10 mouse cellular contexts compared by ENCODE assay signal in the genomic region with DNA sequence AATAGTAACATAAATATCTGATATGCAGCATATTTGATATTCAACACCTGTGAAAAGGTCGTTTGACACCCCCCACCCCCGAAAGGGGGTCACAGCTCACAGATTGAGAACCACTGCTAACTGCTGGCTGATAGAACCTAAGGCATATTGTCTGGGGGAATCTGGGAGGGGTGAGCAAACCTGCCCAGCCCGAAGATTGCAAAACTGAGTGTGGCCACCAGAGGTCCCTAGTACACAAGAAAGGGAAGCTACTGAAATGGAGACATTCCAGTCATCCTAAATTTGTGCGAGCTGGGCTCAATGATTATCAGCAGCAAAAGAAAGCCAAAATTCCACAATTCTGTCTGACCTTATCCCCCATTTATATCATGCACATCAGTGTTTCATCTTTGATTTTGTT. TPM values are rescaled to one million over a fixed set of nuclear protein-coding genes. Genes with fewer than 3 reads are reported as not detected.
DNase-seq lines count a peak whose midpoint lies in the region; ATAC-seq and TF ChIP-seq lines count a peak whose summit lies in the region.
"Had no signal": no experiment of that assay in that cellular context is flagged by ENCODE, and none has a peak within 500 bp of the region (broad histone marks: within the 10 kb centered on the region; RNA-seq: fewer than 3 reads in every experiment).

No protein-coding gene starts in this region.

- no peaks in the 10 kb centered on the region for H3K36me3 ChIP-seq in ES-Bruce4 (ENCODE audit: control insufficient read depth, insufficient read depth, low read length, poor library complexity, severe bottlenecking)
- H3K36me3 ChIP-seq in midbrain, embryonic 13.5 days: no peaks in the 10 kb centered on the region
- H3K36me3 ChIP-seq in spleen, adult 2 months (ENCODE audit: control insufficient read depth, insufficient read depth, low read length): no peaks in the 10 kb centered on the region

- intact Hi-C loops in heart, postnatal 36 days (cut with DNase I): loop anchor here (1.0 kb wide), 1 partner anchor 27 kb away; no protein-coding TSS in a partner anchor

- H3K27ac ChIP-seq in ES-Bruce4 (ENCODE audit: insufficient read depth, low read length): no peak overlapping the region
- no peak overlapping the region for H3K27ac ChIP-seq in midbrain, embryonic 13.5 days
- H3K27ac ChIP-seq in spleen, adult 2 months (ENCODE audit: insufficient read depth, low read length): no peak overlapping the region

- ATAC-seq in midbrain, embryonic 13.5 days: 0 out of 2 replicates have a peak, but pooled peaks have one; percentile 24
- no peak for ATAC-seq in erythroblast, adult 5-6 weeks (replicated peaks; ENCODE audit: low FRiP score, poor library complexity, severe bottlenecking)

- no peak overlapping the region for H3K4me3 ChIP-seq in ES-Bruce4 (ENCODE audit: low read depth, low read length)
- no peak overlapping the region for H3K4me3 ChIP-seq in midbrain, embryonic 13.5 days (replicated peaks)
- H3K4me3 ChIP-seq in spleen, adult 2 months (ENCODE audit: extremely low read depth, insufficient read depth, insufficient read length): no peak overlapping the region

- H3K9me3 ChIP-seq in ES-Bruce4 (replicated peaks; ENCODE audit: control insufficient read depth, insufficient read depth, low read length, poor library complexity, severe bottlenecking): no peaks in the 10 kb centered on the region
- no peaks in the 10 kb centered on the region for H3K9me3 ChIP-seq in midbrain, embryonic 13.5 days

- H3K27me3 ChIP-seq in ES-Bruce4 (ENCODE audit: control insufficient read depth, insufficient read depth, low read length, poor library complexity, severe bottlenecking): no peaks in the 10 kb centered on the region
- H3K27me3 ChIP-seq in midbrain, embryonic 13.5 days: no peaks in the 10 kb centered on the region
- no peaks in the 10 kb centered on the region for H3K27me3 ChIP-seq in spleen, adult 2 months (ENCODE audit: control insufficient read depth, insufficient read depth, low read length)

- H3K9ac ChIP-seq in ES-Bruce4 (ENCODE audit: low read depth, poor library complexity, severe bottlenecking): no peak overlapping the region
- H3K9ac ChIP-seq in midbrain, embryonic 13.5 days (replicated peaks): no peak overlapping the region

- TF ChIP-seq CTCF in ES-Bruce4 (IDR thresholded peaks at IDR 0.05; ENCODE audit: low read depth, low read length): peak; percentile 46
- no peak for TF ChIP-seq CTCF in spleen, adult 2 months (IDR thresholded peaks at IDR 0.05; ENCODE audit: extremely low read depth, insufficient read depth, insufficient read length, insufficient replicate concordance)

- DNase-seq in adrenal gland, postnatal 14 days: peak; percentile 85
- peak; percentile 54 for DNase-seq in embryo, embryonic 9.5 days (ENCODE audit: extremely low spot score)
- DNase-seq in heart, postnatal 36 days: peak; percentile 75 to 82
- peak; percentile 79 to 86 for DNase-seq in left cerebral cortex, adult 18-20 months (ENCODE audit: low spot score in 2 of 2)
- peak; percentile 5 to 44 for DNase-seq in spleen, adult 2 months (ENCODE audit: low read depth in 1 of 2, low spot score in 2 of 2)

- H3K4me1 ChIP-seq in ES-Bruce4 (ENCODE audit: control insufficient read depth, insufficient read depth, low read length): no peaks in the 10 kb centered on the region
- no peaks in the 10 kb centered on the region for H3K4me1 ChIP-seq in midbrain, embryonic 13.5 days (replicated peaks)
- H3K4me1 ChIP-seq in spleen, adult 2 months (ENCODE audit: control insufficient read depth, insufficient read depth, insufficient read length): no peaks in the 10 kb centered on the region

- H3K4me2 ChIP-seq in midbrain, embryonic 13.5 days (replicated peaks): no peak overlapping the region

- TF ChIP-seq POLR2A in ES-Bruce4 (IDR thresholded peaks at IDR 0.05; ENCODE audit: insufficient read depth, low read length): no peak
- no peak for TF ChIP-seq POLR2A in spleen, adult 2 months (IDR thresholded peaks at IDR 0.05; ENCODE audit: low read depth, low read length)

- TF ChIP-seq EP300 in ES-Bruce4 (IDR thresholded peaks at IDR 0.05; ENCODE audit: insufficient read depth, low read depth, low read length): no peak

- WGBS in midbrain, embryonic 13.5 days: 21% methylated on average over 4 of the region's 4 CpGs
- 12% methylated on average over 4 of the region's 4 CpGs for WGBS in spleen, adult 2 months

RNA-seq across cellular contexts. Expression of a gene that starts 42.9 kb away (rescaled TPM):
- not detected in 2 replicates for polyA plus RNA-seq in ES-Bruce4 (2011; ENCODE audit: insufficient read depth, insufficient read length, low read depth, missing spikeins)
- not detected in 2 replicates for total RNA-seq in adrenal gland, postnatal 14 days (2021)
- total RNA-seq in heart, postnatal 36 days (2021): not detected
- total RNA-seq in left cerebral cortex, adult 18-20 months (2021): under 1 TPM in 1 of 2 experiments, not detected in 1; 0.58 TPM
- polyA plus RNA-seq in midbrain, embryonic 13.5 days (2015; fragmentation: Nextera tagmentation; extraction: Ambion mirVana): not detected in 2 replicates
- not detected in 2 replicates for polyA plus RNA-seq in spleen, adult 2 months (2012; rRNA removed)
- total RNA-seq in erythroblast, adult 5-6 weeks (2015; ENCODE audit: low replicate concordance): not detected in 2 replicates
- not detected in 2 replicates for total RNA-seq in erythroblast, adult 5-6 weeks (2017; ENCODE audit: low replicate concordance)
- polyA plus RNA-seq: heart, embryonic 14.5 days; stomach, embryonic 16.5 days had no signal

Comparison
In these comparisons a context has a peak if more than half of its experiments do, and no peak if none do; other contexts are left out.
1. DNase-seq: peak in every context shown above with its lines; median percentile 85 in adrenal gland, postnatal 14 days; 82 in left cerebral cortex, adult 18-20 months; 78 in heart, postnatal 36 days; 54 in embryo, embryonic 9.5 days; 24 in spleen, adult 2 months.